Mouse (Mus musculus) C2C12 (cell line): ENCODE measurements around the gene Arglu1. TPM values are rescaled to one million over a fixed set of nuclear protein-coding genes. Genes with fewer than 3 reads are reported as not detected.

Source experiments
- H3K27me3 ChIP-seq: one replicate; pipeline ENCODE4 v1.6.1; 2011; ENCODE audit not compliant: control insufficient read depth, insufficient read depth, insufficient read length
- H3K36me3 ChIP-seq: one replicate; pipeline ENCODE4 v1.6.1; 2011; ENCODE audit not compliant: control insufficient read depth, insufficient read depth
- H3K4me3 ChIP-seq: one replicate; pipeline ENCODE4 v1.5.1; 2011; ENCODE audit warnings: mild to moderate bottlenecking, control low read depth; ENCODE audit not compliant: poor library complexity, insufficient read depth, severe bottlenecking
- H3K79me2 ChIP-seq: one replicate; pipeline ENCODE4 v1.6.1; 2011; ENCODE audit not compliant: control insufficient read depth, insufficient read depth
- H3K79me3 ChIP-seq: one replicate; pipeline ENCODE4 v1.6.1; 2011; ENCODE audit warnings: low read depth, control low read depth
- H3ac ChIP-seq: one replicate; pipeline ENCODE3; 2011; ENCODE audit warnings: low read depth; ENCODE audit not compliant: control insufficient read depth, insufficient read length
- CEBPB ChIP-seq: IDR thresholded peaks from one replicate; pipeline ENCODE4 v1.6.1; 2011; ENCODE audit warnings: low read depth, mild to moderate bottlenecking, control low read depth, moderate library complexity
- CTCF ChIP-seq: IDR thresholded peaks from one replicate; pipeline ENCODE4 v1.5.1; 2011; ENCODE audit not compliant: control insufficient read depth, insufficient read depth, insufficient read length
- FOSL1 ChIP-seq: IDR thresholded peaks from one replicate; pipeline ENCODE4 v1.8.0; 2011; ENCODE audit warnings: mild to moderate bottlenecking, low read length; ENCODE audit not compliant: poor library complexity, insufficient read depth, severe bottlenecking
- MAX ChIP-seq: IDR thresholded peaks from one replicate; pipeline ENCODE4 v1.6.1; 2011; ENCODE audit warnings: mild to moderate bottlenecking, control low read depth
- MYOD1 ChIP-seq: IDR thresholded peaks from one replicate; pipeline ENCODE4 v1.6.1; 2011; ENCODE audit warnings: low read depth; ENCODE audit not compliant: control insufficient read depth, insufficient read length
- MYOG ChIP-seq: IDR thresholded peaks from one replicate; pipeline ENCODE4 v1.6.1; 2011; ENCODE audit not compliant: control insufficient read depth, insufficient read length; ENCODE audit errors: extremely low read depth
- USF1 ChIP-seq: IDR thresholded peaks from one replicate; pipeline ENCODE4 v1.6.1; 2011; ENCODE audit warnings: low read depth, mild to moderate bottlenecking, control low read depth, moderate library complexity
- polyA plus RNA-seq: library from polyadenylated mRNA; unstranded; fragments of >200 nt; fragmentation: generic; extraction: Trizol; gene quantifications from one replicate; pipeline ENCODE4 v1.2.1, GENCODE M21; 2012; ENCODE audit warnings: missing spikeins

Gene Arglu1
- polyA plus RNA-seq, 1 experiment: 20.9 TPM

DNA sequence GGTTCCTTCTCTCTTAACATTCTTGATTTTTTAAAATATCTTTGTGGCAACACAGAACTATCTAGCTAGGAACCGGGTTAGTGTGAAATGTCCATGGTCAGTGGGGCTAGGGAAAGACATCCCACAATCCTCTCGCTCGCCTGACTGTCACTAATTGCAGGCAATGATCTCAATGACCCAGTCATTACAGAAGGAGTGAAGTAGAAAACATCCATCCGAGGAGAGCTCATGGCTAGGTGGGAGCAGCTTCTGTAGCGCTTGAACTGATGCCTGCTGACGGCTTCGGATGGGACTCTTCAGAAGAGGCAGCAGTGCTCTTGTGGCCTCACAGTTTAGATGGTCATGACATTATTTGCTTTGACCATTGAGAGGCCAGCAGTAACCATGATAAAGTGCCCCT lies 58.9 kb downstream of the Arglu1 start:
- no peak overlapping the region for H3ac ChIP-seq
- H3K27me3 ChIP-seq: no peaks in the 10 kb centered on the region
- peaks cover 94% of the 10 kb centered on the region for H3K79me2 ChIP-seq
- TF ChIP-seq MAX: no peak
- H3K79me3 ChIP-seq: peaks cover 72% of the 10 kb centered on the region
- H3K4me3 ChIP-seq: no peak overlapping the region
- peaks cover 82% of the 10 kb centered on the region for H3K36me3 ChIP-seq

DNA sequence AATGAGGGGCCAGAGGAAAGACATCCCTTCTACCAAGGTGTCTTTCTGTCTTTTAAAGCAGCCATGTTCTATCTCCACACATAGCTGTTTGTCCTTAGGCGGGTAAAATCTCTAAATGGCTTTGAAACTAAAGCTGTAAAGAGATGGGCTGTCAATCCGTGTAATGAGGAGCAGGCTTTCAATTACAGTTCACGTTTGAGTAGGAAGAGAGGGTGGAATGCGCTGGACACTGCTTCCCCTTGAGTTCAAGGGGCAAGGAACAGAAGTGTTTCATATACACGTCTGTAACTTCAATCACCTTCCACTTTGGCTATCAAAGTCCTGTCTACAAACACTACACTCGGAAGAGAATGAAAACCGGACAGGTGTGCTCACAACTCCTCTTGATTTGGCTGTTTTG lies 66.3 kb downstream of the Arglu1 start:
- Histone ChIP-seq H3ac (no peak overlapping the region), H3K4me3 (no peak overlapping the region), H3K79me2 (peaks cover 50% of the 10 kb centered on the region), H3K27me3 (no peaks in the 10 kb centered on the region), H3K36me3 (peaks cover 64% of the 10 kb centered on the region), H3K79me3 (peaks cover 42% of the 10 kb centered on the region)
- no peak for TF ChIP-seq USF1
- TF ChIP-seq MAX: no peak
- no peak for TF ChIP-seq FOSL1
- no peak for TF ChIP-seq CTCF
- no peak for TF ChIP-seq MYOG
- TF ChIP-seq MYOD1: no peak
- no peak for TF ChIP-seq CEBPB

DNA sequence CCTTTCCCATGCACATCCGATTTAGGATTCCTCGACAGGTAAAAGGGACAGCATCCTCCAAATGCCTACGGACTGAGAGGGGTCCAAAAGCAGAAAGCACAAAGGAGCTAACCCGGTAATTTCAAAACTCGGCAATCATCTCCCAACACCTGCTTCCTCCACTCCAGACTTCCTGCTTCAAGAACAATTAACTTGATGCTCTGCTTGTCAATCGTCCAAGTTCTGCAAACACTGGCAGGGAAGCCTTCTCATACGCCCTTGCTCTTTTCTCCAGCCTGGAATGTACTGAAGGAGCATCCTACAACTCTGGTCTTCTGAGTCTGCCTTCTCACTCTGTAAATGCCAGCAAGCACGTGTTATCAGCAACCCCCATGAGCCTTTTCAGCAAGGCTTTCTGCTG lies 66.8 kb downstream of the Arglu1 start:
- no peak overlapping the region for H3K4me3 ChIP-seq
- H3K79me2 ChIP-seq: peaks cover 45% of the 10 kb centered on the region
- TF ChIP-seq MYOG (no peak), FOSL1 (no peak), CTCF (no peak), CEBPB (no peak), USF1 (no peak)
- H3K79me3 ChIP-seq: peaks cover 37% of the 10 kb centered on the region
- H3ac ChIP-seq: no peak overlapping the region
- peaks cover 66% of the 10 kb centered on the region for H3K36me3 ChIP-seq
- H3K27me3 ChIP-seq: no peaks in the 10 kb centered on the region

DNA sequence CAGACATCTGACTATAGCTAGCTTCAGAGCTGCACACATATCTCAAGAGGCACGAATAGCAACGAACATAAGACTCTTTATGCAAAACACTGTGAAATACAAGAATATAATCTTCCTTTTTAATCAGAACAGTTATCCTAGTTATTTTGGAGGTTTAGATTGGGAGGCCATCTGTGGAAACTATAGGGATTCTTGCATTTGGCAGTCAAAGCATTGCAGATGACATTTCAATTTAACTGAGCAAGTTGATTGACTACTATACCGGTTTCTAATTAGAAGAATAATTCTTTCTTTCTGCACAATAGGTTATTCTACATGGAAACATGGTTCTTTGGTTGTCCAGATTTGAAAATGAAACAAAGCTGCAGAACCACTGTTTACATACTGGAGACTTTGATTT lies 67.8 kb downstream of the Arglu1 start:
- no peak for TF ChIP-seq CTCF
- no peak for TF ChIP-seq CEBPB
- no peak for TF ChIP-seq MYOG
- no peak for TF ChIP-seq FOSL1
- no peak for TF ChIP-seq MAX
- TF ChIP-seq MYOD1: no peak
- Histone ChIP-seq H3ac (no peak overlapping the region), H3K4me3 (no peak overlapping the region), H3K79me2 (peaks cover 35% of the 10 kb centered on the region), H3K27me3 (no peaks in the 10 kb centered on the region), H3K79me3 (peaks cover 27% of the 10 kb centered on the region), H3K36me3 (peaks cover 66% of the 10 kb centered on the region)

DNA sequence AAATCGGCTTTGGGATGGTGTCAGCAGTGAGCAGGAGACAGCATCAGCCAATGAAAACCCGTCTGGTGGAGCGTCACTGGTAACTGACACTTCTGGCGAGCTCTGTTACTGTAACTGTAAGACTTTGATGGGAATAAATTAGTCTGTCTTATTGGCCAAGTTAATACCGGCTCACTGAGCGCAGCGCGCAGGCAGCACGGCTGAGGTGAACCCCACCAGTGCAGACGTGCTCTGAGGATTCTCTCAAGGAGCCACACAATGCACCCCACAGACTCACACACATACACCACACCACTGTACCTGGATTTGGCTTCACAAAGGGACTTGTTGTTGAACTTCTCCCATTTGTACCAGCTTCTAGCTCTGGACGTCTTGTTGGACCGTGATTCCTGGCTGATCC lies 68.3 kb downstream of the Arglu1 start:
- TF ChIP-seq MAX (no peak), FOSL1 (no peak), CEBPB (no peak), USF1 (no peak), CTCF (no peak), MYOD1 (no peak), MYOG (no peak)
- no peak overlapping the region for H3ac ChIP-seq
- no peak overlapping the region for H3K4me3 ChIP-seq
- H3K79me2 ChIP-seq: peaks cover 31% of the 10 kb centered on the region
- no peaks in the 10 kb centered on the region for H3K27me3 ChIP-seq
- H3K36me3 ChIP-seq: peaks cover 68% of the 10 kb centered on the region
- peaks cover 23% of the 10 kb centered on the region for H3K79me3 ChIP-seq

DNA sequence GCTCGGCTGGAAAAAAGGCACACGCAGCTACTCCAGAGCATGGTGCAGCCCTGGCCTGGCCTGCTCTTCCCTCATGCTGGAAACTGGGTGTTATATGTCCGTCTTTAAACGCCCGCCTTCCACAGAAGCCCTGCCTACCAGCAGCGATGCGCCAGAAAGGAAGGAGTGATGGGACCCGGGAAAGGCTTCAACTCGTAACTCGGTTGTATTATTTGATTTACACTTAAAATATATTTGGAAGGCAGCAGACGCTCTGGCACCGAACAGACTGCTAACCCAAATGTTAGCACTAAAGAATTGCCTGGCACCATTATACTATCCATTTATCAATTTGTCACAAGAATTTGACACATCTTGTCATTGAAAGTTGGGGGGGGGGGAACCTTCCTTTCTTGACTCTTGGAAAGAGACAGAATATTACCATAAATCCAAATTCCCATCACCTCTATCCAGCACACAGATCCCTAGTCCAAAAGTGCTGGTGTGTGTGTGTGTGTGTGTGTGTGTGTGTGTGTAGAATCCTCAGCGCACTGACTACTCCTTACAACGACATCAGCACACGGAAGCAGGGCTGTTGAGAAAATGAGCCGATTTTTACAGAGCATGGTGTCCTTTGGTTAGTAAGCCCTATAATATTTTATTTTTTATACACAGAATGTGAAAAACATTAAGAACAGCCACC lies 68.9 kb downstream of the Arglu1 start:
- Histone ChIP-seq H3K79me3 (peaks cover 21% of the 10 kb centered on the region), H3K27me3 (no peaks in the 10 kb centered on the region), H3K79me2 (peaks cover 29% of the 10 kb centered on the region), H3K36me3 (peaks cover 73% of the 10 kb centered on the region), H3ac (no peak overlapping the region), H3K4me3 (no peak overlapping the region)
- no peak for TF ChIP-seq CTCF
- no peak for TF ChIP-seq USF1
- TF ChIP-seq CEBPB: no peak
- TF ChIP-seq MYOD1: no peak
- TF ChIP-seq MAX: no peak
- no peak for TF ChIP-seq FOSL1
- TF ChIP-seq MYOG: no peak
